Mouse (Mus musculus): ENCODE data around the gene Ccl2.

Gene Ccl2

GRCm38 (mm10) chr11:82035356-82035755, at the start of gene Ccl2:
Ccl2 (plus strand) TSS chr11:82035571.
- in situ Hi-C loops (cut with MboI): no loop called here

GRCm38 (mm10) chr11:81996172-81996841, 39.1 kb upstream of the Ccl2 start:
- in situ Hi-C loops (cut with MboI): no loop called here

DNA sequence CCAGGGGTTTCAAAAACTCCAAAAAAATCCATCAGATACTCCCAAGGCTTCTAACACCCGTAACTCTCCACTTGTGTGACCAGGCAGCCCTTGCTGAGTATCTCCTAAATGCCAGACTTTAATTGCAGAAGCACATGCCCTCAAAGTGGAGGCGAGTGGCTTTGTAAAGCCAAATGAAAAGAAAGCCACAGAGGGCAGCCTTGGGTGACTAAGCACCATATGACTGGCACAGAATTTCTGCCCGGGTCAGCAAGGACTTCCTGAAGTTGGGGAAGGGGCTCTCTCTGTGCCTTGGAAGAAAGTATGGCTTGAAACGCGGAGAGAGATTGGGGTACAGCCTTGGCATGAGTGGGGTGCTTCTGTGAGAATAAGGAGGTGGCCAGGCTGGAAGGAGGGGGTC, 38.3 kb upstream of the Ccl2 start:
- in situ Hi-C loops (cut with MboI): no loop called here

DNA sequence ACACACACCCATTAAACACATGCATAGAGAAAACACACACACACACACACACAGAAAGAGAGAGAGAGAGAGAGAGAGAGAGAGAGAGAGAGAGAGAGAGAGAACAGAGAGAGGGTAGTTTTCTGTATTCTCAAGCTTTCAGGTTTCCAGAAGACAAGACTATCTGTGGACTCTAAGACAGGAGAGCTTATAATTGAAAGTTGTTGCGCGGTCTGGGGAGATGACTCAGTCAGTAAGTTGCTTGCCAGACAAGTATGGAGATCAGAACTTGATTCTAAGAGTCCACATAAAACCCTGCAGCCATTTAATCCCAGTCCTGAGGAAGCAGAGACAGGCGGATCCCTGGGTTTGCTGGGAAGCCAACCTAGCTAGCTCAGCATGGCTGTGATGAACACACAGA, 36.7 kb upstream of the Ccl2 start:
- in situ Hi-C loops (cut with MboI): no loop called here

DNA sequence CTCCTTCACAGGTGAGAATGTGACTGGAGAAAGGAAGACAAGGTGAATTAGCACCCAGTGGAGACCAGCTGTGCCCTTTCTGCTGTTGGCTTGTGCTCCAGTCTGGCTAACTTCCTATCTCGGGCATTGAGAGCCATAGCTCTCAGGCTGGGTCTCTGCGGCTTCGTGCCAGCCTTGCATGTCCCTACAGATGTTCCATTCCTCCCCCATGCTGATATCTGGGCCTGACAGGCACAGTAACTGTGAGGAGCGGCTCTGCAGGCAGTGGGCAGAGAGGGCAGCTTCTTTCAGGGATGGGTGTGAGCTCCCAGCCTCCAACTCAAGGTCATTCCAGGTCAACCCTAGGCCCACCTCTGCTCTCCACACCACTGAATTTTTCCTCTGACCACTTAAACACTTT, 35.9 kb upstream of the Ccl2 start:
- in situ Hi-C loops (cut with MboI): no loop called here

GRCm38 (mm10) chr11:82000581-82000980, 34.8 kb upstream of the Ccl2 start:
- in situ Hi-C loops (cut with MboI): no loop called here

DNA sequence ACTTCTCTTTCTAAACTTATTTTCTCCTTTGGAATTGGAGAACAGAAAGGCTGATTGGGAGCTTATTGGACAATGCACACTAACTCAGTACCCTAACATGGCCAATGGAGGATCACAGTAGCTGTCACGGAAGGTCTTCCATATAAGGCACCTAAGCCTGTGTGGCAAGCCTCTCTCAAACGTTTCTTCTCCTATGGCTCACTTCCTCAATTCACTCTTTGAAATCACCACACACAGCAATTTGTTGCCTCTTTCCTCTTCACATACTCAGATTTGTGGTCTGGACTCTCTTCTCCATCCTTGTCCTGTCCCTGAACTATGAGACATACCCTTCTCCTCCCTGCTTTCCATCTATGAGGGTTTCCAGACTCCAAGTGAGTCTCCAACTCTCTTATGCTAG, 30.6 kb upstream of the Ccl2 start:
- in situ Hi-C loops (cut with MboI): no loop called here

DNA sequence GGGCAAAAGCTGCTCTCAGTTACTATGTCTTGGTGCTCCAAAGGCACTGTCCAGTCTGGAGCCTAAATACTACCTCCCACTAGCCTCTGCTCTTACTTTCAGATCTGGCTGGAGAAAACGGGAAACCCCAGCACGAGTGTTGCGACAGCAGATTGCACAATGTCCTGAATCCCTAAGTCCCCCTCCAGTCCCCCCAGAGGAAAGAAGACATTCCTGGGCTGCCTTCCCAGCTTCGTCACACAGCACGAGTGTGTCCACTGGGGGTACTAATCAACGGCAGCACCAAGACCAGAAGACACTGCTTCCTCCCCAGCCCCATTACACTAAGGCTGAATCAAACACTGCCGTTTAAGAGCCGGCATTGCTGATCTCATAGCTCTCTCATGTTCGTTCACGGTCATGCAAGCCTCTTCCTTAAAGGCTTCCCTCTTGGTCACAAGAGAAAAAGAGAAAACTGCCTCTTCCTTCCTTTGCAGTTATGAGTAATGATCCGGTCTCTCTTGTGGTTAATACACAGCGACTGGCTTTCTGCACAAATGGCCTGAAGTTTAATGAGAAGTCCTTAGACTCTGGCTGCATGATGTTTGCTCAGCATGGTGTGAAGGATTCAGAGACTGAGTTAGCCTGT, 28.5 kb upstream of the Ccl2 start:
- in situ Hi-C loops (cut with MboI): no loop called here

DNA sequence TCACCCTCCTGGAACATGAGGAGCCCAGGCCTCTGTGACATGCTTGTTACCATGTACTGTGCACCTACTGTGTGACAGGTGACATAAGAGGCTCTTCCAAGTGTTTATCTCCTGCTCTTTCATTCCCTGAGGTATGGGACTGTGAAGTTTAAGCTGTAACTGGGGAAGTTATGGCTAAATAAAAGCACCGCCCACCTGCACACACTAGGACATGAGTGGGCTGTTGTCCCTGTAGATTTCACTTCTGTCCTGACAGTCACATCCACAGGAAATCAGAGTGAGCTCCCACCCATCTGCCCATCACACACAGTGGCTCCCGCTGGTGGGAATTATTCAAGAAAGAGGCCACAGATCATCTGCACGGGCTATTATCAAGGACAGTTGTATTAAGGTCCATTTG, 25.3 kb upstream of the Ccl2 start:
- in situ Hi-C loops (cut with MboI): no loop called here

GRCm38 (mm10) chr11:82011411-82012193, 23.8 kb upstream of the Ccl2 start:
- in situ Hi-C loops (cut with MboI): no loop called here

GRCm38 (mm10) chr11:82013756-82014155, 21.6 kb upstream of the Ccl2 start:
- in situ Hi-C loops (cut with MboI): no loop called here

GRCm38 (mm10) chr11:82015066-82015465, 20.3 kb upstream of the Ccl2 start:
- in situ Hi-C loops (cut with MboI): no loop called here

DNA sequence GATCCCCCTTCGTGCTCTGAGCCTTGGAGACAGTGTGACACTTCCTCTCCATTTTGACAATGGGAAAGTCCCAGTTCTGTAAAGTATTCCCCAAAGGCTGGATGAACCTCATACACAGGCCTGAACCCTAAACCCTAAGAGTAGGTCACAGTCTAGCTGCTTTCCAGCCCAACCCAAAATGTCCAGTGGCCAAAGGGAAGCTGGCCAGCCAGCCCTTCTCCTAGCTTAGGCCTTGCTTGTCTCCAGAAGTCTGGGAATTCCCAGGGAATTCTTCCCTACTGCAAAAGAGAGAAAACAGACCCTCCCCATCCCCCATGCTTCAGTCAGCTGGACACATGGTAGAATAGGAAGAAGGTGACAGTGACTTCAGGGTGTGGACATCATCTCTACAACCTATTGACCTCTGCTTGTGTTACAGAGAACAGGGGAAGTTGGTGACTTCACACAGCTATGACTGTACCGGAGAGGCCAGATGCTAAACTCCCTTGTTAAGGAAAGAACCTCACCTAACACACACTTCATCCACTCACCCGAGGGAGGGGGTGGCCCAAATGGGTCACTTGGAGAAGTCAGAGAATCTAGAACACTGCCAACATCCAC, 19.1 kb upstream of the Ccl2 start:
- in situ Hi-C loops (cut with MboI): no loop called here

GRCm38 (mm10) chr11:82019389-82019788, 16.0 kb upstream of the Ccl2 start:
- in situ Hi-C loops (cut with MboI): no loop called here

DNA sequence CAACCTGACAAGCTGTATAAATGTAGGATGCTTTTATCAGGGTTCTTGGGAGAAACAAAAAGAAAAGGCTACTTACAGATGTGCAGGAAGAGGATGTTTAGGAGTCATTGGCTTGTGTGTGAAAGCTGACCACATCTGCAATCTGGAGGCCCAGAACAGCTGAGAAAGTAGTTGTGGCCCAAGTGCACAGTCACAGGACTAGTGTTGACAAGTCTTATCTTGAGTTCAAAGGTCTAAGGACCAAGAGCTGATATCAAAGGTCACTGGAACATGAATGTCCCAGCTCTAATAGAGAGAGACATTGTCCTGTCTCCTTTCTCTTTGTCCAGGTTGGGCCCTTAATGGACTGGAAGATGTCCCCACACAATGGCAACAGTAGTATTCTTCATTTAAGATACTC, 15.6 kb upstream of the Ccl2 start:
- in situ Hi-C loops (cut with MboI): no loop called here

- in situ Hi-C loops (cut with MboI): no loop called here
Observed at GRCm38 (mm10) chr11:82021406-82021805, 14.0 kb upstream of the Ccl2 start.

DNA sequence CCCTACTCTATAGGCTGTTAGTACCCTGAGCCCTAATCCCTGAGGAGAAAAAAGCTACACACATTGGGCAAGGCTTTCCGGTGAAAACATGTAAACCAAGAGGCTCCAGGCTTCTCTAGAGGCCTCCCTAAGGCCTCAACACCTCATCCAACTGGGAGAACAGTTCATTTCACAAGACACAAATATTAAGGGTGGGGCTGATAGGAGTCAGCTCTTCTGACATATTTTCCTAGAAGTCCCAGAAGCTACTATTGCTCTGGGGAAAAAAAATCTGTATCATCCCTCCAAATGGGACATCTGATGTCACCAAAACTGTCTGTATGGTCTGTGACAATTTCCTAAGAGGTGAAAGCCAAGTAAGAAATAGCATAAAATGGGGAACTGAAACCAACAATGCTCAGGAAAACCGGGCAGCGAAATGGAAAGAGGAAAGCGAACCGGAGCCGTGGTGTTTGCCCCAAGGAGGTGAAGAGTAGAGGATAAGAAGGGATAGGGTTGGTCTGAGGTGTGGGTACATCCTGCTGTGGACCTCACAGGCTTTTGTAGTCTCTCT, 12.8 kb upstream of the Ccl2 start:
- in situ Hi-C loops (cut with MboI): no loop called here

DNA sequence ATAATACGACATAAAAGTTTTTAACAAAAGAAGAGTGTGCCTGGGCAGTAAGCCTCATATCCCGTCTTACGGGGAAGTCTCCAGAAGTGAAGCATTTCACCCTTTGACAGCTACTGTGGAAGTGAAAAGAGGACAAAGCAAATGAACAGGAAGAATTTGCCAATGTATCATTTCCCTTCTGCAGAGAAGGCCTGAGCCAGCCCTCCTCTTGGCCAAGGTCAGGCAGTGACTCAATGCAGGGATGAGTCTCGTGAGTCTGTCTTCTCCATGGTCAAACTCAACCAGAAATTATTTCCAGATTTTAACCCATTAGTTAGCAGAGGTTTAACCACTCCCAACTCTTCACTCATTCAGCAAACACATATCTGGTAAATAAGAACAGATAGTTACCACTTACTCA, 11.6 kb upstream of the Ccl2 start:
- in situ Hi-C loops (cut with MboI): no loop called here

DNA sequence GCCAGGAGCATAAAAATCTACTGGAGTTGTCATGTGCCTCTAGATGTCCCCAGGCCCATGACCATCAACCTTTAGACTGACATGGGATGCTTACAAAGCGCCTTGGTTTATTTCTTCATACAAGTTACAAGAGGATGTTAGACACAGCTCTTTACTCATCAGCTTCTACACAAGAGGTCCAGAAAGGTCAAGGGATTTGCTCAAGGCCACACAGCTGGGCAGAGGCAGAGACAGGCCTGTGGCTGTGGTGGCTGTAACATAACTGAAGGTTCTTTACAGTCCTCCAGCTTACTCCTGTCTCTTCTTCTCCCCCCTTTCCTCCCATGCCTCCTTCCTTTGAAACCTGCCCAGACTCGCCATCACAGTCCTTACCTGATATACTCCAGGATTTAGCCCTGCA, 5.2 kb upstream of the Ccl2 start:
- in situ Hi-C loops (cut with MboI): no loop called here

GRCm38 (mm10) chr11:82032136-82032535, 3.2 kb upstream of the Ccl2 start:
- in situ Hi-C loops (cut with MboI): no loop called here

GRCm38 (mm10) chr11:82032678-82033344, 2.6 kb upstream of the Ccl2 start:
- in situ Hi-C loops (cut with MboI): no loop called here

DNA sequence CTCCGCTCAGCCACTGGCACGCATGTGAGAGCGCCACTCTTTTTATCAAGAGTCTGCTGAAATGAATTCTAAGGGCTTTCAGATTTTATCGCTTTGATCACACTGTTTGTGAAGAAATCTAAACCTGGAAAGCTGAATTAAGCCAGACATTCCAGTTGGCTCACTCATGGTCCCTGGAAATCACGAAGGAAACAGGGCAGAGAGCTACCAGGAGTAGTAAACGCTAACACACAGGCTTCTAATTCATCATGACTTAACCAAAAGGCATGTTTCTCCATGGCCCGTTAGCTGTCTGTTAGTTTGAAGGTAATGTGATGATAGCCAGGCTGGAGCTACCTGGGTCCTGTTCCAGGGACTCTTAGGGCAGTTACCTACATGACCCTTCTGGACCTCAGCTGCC, 925 bp upstream of the Ccl2 start:
- in situ Hi-C loops (cut with MboI): no loop called here

All from mature B cell (primary cell).